11 mouse cellular contexts compared by ENCODE assay signal in genomic region chr10:115248041-115248440, GRCm38 (mm10). TPM values are rescaled to one million over a fixed set of nuclear protein-coding genes. Genes with fewer than 3 reads are reported as not detected.
DNase-seq lines count a peak whose midpoint lies in the region; ATAC-seq lines count a peak whose summit lies in the region.
"Had no signal": no experiment of that assay in that cellular context is flagged by ENCODE, and none has a peak within 500 bp of the region (broad histone marks: within the 10 kb centered on the region; RNA-seq: fewer than 3 reads in every experiment).

No protein-coding gene starts in this region.

- no peaks in the 10 kb centered on the region for H3K36me3 ChIP-seq in neural tube, embryonic 13.5 days
- H3K36me3 ChIP-seq in neural tube, embryonic 15.5 days = no peaks in the 10 kb centered on the region

- ATAC-seq in cerebellum, adult (ENCODE audit: insufficient number of reproducible peaks, low FRiP score, low TSS enrichment) = peak; percentile 38; the same call in 1 of the 2 replicates
- no peak for ATAC-seq in neural tube, embryonic 13.5 days (ENCODE audit: low read depth)
- ATAC-seq in neural tube, embryonic 15.5 days (ENCODE audit: low FRiP score) = no peak
- ATAC-seq in inflammation-experienced regulatory T-cells, adult 6 months = no peak
- ATAC-seq: activated CD4-positive, CD25-positive, alpha-beta regulatory T cell, adult 4 months had no signal

- no peaks in the 10 kb centered on the region for H3K9me3 ChIP-seq in neural tube, embryonic 13.5 days
- no peaks in the 10 kb centered on the region for H3K9me3 ChIP-seq in neural tube, embryonic 15.5 days (replicated peaks)

- 47% methylated on average over 7 of the region's 7 CpGs for WGBS in neural tube, embryonic 13.5 days
- WGBS in neural tube, embryonic 15.5 days = 44% methylated on average over 7 of the region's 7 CpGs

- H3K9ac ChIP-seq in neural tube, embryonic 13.5 days = 0 out of 2 replicates have a peak overlapping the region, but pooled peaks have one; percentile 32
- H3K9ac ChIP-seq in neural tube, embryonic 15.5 days (replicated peaks) = no peak overlapping the region

- H3K4me3 ChIP-seq in neural tube, embryonic 13.5 days = no peak overlapping the region
- H3K4me3 ChIP-seq in neural tube, embryonic 15.5 days (replicated peaks) = no peak overlapping the region

- H3K27ac ChIP-seq in neural tube, embryonic 13.5 days (replicated peaks) = no peak overlapping the region; the same call in 1 of the 2 replicates
- no peak overlapping the region for H3K27ac ChIP-seq in neural tube, embryonic 15.5 days (replicated peaks)

- DNase-seq in cerebellum, adult 11 months = no peak
- DNase-seq in kidney, postnatal 10 days = peak; percentile 16
- no peak for DNase-seq in right cerebral cortex, postnatal 14 days
- no peak for DNase-seq in right cerebral cortex, adult 2 months (ENCODE audit: low spot score in 2 of 2)
- DNase-seq: thymus, postnatal 36 days had no signal

- no peaks in the 10 kb centered on the region for H3K27me3 ChIP-seq in neural tube, embryonic 13.5 days
- H3K27me3 ChIP-seq in neural tube, embryonic 15.5 days (replicated peaks) = no peaks in the 10 kb centered on the region

- peaks cover 47% of the 10 kb centered on the region for H3K4me1 ChIP-seq in neural tube, embryonic 13.5 days (replicated peaks)
- H3K4me1 ChIP-seq in neural tube, embryonic 15.5 days = peaks cover 38% of the 10 kb centered on the region

- H3K4me2 ChIP-seq in neural tube, embryonic 13.5 days = peak overlapping the region; percentile 9; the same call in 1 of the 2 replicates
- no peak overlapping the region for H3K4me2 ChIP-seq in neural tube, embryonic 15.5 days
- H3K4me2 ChIP-seq: midbrain, embryonic 11.5 days had no signal

RNA-seq across cellular contexts. Expression of gene Tbc1d15, which starts 3.2 kb away (rescaled TPM):
- polyA plus RNA-seq in neural tube, embryonic 13.5 days (2015; fragmentation: Nextera tagmentation; extraction: Ambion mirVana) = 27.3 and 30.2 TPM in 2 replicates
- 27.1 and 31.0 TPM in 2 replicates for polyA plus RNA-seq in neural tube, embryonic 15.5 days (2015; fragmentation: Nextera tagmentation; extraction: Ambion mirVana)
- polyA plus RNA-seq in inflammation-experienced regulatory T-cells, adult 6 months (2017; shearing (Covaris generic)) = 100 to 1,000 TPM; 105 to 125 (median 108) TPM
